Mouse (Mus musculus): Measurements from ENCODE around the gene Rp2. TPM values are rescaled to one million over a fixed set of nuclear protein-coding genes. Genes with fewer than 3 reads are reported as not detected.

Rp2 gene
- 4.9 and 5.8 TPM in 2 replicates for polyA plus RNA-seq (2015; fragmentation: Nextera tagmentation; extraction: Ambion mirVana)

GRCm38 (mm10) chrX:20364391-20365365, at the start of gene Rp2:
Gene Rp2 (plus strand): TSS chrX:20364481.

GRCm38 (mm10) chrX:20425140-20425838, 61.0 kb downstream of the Rp2 start, which contains the start of gene Jade3:
Gene Jade3 (plus strand): TSS chrX:20425688.

Other genes starting within 250 kb of the Rp2 start
- 4.5 and 4.6 TPM in 2 replicates for gene Slc9a7, start 72.7 kb upstream of the Rp2 start, polyA plus RNA-seq (2015; fragmentation: Nextera tagmentation; extraction: Ambion mirVana)
- 0.89 and 1.1 TPM in 2 replicates for gene Jade3, start 61.2 kb downstream of the Rp2 start, polyA plus RNA-seq (2015; fragmentation: Nextera tagmentation; extraction: Ambion mirVana)
- 0.53 and 0.60 TPM in 2 replicates for gene Rgn, start 185.3 kb downstream of the Rp2 start, polyA plus RNA-seq (2015; fragmentation: Nextera tagmentation; extraction: Ambion mirVana)

All from skeletal muscle tissue, postnatal 0 days (tissue).